Mouse (Mus musculus): ENCODE results near the gene Gm49601.
A peak's percentile ranks its signal among the peaks of the same experiment; 100 is the strongest.

Gene Gm49601

DNA sequence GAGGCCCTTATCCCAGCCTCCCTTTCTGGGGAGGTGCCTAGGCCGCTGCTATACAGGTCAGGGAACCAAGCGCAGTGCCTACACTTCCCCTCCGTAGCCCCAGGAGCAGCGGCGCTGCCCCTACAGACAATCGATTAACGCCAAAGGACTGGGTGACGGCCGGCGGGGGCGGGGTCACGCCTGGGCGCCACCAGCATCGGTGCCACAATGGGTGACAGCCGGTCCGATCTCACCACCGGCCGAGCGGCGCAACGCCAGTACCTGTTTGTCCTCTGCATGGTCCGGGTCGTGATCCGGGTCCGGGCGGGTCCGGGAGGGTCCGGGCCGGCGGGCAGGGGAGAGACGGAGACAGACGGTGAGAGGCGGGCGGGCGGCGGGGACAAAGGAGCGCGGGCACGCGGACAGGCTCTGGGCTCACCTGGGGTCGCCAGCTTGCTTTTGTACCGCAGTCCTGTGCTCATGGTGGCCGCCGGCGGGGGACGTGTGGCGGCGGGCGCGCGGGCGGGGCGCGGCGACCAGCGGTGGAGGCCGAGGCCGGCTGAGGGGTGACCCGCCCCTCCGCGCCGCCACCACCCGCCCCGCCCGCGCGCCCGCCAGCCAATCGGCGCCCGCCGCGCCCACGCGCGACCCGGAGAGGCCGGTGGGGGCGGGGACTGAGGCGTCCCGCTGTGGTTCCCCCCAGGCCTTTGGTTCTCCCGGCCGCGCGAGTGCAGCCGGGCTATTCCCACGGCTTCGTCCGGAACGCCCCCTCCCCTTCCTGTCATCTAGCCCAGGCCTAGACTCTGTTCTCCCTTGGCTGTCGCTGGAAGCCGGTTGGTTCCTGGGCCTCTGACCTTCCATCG is 3.4 kb upstream of the Gm49601 start, which contains the start of gene Sept5:
Sept5 (minus strand) TSS at position 565 of the 842 bp plus-strand sequence.
- peak in 1 of 2 experiments; percentile 67 for DNase-seq (ENCODE audit: low spot score in 2 of 2)

DNA sequence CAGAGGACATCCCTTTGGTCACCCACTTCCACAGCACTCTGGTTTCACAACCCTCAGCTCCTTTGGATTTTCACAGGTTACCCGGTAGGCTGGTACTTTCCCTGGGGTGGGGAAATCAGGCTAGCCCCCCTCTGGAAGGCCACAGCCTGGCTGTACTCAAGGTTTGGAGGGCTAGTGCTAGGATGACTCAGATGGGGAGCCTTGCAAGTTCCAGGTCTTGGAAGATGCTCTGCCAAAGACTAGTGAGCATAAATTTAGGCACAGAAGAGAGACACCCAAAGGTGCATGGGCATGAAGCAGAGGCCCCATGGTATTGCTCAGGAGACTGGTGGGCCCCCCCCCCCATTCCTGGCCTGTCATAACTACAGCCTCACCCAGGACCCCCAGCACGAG is 2.7 kb upstream of the Gm49601 start:
- no peak for DNase-seq (ENCODE audit: low spot score in 2 of 2)

DNA sequence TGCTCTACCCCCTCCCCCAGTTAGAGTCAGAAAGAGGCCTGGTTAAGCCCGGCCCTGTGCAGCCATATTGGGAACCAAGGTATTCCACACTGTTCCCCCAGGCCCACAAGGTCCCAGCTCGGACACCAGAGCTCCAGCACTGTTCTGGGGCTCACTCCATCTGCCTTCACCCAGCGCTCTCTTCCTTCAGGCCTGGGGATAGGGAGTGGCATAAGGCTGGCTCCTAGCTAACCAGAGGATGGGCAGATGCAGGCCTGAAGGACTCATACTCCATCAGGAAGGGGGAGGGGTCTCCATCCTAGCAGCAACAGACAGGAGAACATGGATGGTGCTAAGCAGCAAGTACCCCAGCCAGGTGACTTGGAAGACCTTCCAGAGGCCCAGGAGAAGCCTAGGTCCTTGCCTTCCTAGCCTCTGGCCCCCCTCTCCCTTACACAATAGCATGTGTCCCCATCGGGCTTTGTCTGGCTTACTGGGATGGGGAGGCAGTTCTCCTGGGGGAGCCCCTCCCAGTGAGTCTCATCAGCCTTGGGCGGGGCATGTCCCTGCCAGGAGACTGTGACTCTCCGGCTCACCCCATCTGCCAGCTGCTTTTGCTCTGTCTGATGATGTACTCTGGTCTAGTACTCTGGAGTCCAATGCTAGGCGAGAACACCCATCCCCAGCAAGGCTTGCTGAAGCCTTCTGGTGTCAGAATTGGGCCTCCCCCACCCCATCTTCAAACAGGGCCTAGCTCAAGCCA is 2.1 kb upstream of the Gm49601 start:
- no peak for DNase-seq (ENCODE audit: low spot score in 2 of 2)

DNA sequence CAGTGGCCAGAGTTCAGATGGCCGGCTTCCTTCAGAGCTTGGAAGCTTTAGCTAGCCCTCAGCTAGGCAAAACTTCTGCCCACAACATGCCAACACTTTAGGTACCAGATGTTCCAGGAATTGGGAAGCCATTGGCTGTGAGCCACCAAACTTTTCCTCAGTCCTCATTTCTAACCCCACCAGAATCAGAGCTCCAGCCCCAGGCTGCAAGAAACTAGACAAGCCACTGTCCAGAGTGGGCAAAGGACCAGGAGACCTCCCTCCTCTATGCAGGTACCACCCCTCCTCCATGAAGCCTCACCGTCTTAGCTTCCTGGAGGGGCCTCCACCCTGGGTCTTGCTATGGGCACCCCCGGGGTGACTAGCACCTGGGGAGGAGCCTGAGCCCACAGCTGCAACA is 936 bp upstream of the Gm49601 start:
- no peak for DNase-seq (ENCODE audit: low spot score in 2 of 2)

DNA sequence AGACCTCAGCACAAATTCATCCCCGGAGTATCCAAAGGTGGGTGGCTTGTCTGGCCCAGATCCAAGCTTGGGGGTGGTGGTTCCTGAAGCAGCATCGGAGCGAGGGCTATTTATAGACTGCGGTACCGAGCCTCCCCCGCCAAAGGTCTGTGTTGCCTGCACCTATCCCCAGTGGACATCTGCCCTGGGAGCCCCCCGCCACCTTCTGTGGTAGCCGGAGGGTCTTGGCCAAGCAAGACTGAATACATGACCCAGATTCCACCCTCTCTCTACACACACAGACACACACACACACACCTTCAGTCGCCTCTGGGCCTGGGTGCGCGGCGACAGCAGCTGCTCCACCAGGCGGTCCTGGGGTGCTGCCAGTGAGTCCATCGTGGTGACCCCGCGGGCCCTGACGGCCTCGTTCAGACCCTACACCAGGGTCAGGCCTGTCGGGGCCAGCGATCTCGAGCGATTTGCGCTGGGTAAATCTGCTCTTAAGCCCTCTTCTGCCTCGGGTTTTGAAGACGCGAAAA is 376 bp downstream of the Gm49601 start:
- no peak for DNase-seq (ENCODE audit: low spot score in 2 of 2)

DNA sequence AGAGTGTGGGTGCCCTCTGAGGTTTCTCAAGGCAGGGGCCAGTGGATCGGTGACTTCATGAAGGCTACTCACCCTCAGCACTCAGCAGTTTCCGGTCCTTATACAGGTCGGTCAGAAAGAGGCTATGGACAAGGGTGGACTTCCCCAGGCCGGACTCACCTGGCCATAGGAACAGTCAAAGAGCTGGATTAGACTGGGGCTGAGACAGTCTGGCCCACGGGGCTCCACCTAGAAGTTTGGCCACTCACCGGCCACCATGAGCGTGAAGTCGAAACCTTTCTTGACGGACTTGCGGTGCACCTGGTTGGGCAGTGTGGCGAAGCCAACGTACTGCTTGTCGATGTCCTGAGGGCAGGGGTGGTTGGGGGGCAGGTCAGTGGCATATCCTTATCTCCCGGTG is 1.1 kb downstream of the Gm49601 start:
- no peak for DNase-seq (ENCODE audit: low spot score in 2 of 2)

DNA sequence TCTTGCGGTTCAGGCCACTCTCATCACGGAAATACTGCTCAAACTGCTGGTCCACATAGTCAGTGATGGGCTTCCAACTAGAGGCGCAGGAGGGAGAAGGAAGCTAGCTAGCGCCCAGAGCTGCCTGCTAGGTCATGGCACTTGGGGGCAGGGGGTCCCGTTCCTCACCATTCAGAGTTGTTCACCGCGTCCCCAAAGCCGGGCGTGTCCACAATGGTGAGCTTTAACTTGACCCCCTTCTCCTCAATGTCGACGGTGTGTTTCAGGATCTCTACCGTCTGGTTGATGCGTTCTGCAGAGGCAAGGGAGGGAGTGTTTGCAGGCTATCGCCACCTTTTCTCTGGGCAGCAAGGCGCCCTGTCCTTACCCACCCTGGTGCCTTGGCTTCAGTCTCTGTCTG is 1.6 kb downstream of the Gm49601 start:
- no peak for DNase-seq (ENCODE audit: low spot score in 2 of 2)

DNA sequence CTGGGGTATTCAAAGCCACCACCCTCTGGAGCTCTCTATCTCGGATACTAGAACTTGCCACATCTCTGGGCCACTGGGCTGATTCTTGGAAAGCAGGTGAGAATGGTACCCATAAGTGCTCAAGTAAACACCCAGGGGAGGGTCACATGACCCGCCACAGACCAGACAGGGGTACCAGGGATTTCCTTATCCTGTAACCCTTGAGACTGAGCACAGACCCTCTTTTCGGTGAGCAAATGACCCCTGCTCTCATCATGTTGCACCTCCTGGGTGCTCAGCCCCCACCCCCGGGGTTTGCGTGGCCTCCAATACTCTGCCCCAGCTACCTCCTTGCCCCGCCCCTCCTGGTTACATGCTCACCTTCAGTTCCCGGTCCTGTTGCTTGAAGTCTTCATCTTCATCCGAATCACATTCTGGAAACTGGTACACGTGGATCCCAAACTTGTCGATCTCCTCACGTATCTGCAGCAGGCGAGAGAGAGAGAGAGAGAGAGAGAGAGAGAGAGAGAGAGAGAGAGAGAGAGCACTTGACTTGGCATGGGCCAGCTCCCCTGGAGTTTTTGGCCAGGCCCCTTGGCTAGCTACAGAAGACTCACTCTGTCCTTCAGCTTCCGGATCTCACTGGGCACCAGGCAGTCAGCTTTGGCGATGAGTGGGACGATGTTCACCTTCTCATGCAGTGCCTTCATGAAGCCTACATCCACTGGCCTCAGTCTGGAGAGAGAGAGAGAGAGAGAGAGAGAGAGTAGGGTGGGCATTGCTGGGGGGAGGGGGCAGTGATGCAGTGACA is 2.3 kb downstream of the Gm49601 start:
- DNase-seq (ENCODE audit: low spot score in 2 of 2): no peak

DNA sequence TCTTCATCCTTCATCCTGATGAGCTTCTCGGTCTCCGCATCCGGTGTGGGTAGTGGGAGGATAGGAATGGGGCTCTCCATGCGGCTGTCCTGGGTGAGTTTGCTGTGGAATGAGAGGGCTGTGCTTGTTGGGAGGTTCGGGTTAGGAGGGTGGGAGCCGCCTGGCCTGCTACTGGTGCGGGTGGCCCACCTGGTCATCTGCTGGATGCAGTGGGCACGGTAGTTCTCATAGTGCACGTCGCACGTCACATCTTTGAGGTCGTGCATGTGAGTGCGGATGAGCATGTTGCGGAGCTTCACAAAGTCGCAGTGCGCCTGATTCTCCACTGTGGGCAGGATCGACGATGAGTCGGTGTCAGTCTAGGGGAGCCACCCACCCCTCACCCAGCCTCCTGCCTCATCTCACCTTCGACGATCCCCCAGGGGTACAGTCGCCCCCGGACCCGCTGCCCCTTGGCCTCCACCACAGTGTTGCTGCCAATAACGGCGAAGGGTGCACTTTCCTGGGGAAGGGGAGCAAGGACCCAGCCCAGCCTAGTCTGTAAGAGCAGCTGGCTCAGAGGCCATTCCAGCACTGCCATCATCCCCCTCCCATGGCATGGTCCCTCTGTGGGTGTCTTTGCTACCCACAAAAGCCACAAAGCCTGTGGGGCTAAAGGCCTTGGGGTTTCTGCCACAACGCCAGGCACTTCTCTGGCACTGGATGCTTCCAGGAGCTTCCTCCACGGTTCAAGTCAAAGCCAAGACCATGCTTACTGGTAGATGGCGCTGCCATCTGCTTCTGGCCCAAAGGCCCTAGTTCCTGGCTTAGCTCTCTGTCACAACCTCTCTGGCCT is 3.1 kb downstream of the Gm49601 start:
- no peak for DNase-seq (ENCODE audit: low spot score in 2 of 2)

DNA sequence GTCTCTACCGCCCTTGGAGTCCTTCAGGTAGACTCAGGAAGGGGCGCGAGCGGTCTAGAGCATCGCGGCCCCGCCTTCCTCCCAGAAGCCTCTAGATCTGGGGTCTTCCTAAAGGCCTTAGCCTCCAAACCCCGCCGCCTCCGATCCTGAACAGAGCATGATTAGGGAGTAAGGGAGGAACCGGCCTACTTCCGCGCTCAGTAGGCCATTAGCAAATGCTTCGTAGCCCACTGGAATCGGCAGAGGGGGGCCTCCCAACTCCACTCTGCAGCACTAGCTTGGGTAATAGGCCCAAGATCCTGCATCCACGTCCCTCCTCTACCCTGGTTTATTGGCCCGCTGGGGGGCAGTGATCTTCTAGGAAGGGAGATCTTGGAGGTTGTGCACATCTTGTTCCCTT is 4.2 kb downstream of the Gm49601 start, which contains the start of gene Gp1bb:
Gp1bb (minus strand) TSS at position 385 of the 400 bp plus-strand sequence.
- no peak for DNase-seq (ENCODE audit: low spot score in 2 of 2)

DNA sequence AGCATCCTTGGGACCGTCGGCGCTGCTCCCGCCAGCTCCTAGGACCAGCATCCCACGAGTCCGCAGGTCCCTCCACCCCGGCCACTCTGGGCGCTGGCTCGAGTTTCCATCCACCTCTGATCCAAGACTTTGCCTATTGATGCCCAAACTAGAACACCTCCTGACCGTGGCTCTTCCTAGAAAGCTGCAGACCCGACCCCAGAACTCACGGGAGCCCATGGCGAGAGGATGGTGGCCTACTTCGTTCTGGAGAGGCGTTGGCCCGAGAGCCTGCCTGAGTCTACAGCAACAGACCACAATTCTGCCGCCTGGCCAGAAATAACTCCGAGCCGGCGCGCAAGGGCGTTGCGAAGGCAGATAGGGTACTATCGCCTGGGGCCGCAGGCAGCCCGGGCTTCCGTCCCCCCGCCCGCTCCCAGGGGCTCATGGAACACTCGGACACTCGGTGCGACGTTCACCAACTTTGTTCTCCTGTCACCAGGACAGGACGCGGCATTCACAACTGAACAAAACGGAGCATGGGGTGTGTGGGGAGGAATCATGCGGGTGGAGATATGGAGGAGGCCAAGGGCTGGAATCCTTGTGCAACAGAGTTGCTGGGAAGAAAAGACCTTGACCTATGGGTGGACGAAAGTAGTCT is 4.7 kb downstream of the Gm49601 start:
- DNase-seq (ENCODE audit: low spot score in 2 of 2): no peak

DNA sequence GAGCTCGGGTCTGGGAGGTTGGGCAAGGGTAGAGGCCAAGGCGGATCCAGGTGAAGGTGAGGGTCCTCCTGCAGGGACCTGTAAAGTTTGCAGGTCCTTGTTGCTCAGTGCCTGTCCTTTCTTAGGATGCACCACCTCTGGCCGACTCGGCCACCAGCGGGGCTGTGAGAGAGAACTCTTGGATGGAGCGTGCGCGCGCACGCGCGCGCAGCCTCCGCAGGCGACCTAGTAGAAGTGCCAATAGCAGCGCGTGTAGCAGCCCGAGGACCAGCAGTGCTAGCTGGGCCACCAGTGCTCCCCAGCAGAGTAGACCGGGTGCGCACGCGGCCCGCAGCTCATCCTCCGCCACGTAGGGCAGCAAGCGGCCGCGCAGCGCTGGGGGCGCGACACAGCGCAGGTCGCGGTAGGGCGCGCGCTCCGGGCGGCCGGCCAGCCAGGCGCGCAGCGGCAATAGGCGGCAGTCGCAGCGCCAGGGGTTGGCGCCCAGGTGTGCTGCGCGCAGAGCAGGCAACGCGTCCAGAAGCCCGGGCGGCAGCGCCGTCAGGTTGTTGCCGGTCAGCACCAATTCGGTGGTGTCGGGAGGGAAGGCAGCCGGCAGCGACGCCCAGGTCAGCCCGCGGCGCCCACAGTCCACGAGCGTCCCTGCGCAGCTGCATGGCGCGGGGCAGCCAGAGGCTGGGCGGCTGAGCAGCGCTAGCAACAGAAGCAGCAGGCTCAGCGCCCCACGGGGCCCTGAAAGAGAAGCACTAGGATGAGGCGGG is 5.4 kb downstream of the Gm49601 start:
- no peak for DNase-seq (ENCODE audit: low spot score in 2 of 2)

DNA sequence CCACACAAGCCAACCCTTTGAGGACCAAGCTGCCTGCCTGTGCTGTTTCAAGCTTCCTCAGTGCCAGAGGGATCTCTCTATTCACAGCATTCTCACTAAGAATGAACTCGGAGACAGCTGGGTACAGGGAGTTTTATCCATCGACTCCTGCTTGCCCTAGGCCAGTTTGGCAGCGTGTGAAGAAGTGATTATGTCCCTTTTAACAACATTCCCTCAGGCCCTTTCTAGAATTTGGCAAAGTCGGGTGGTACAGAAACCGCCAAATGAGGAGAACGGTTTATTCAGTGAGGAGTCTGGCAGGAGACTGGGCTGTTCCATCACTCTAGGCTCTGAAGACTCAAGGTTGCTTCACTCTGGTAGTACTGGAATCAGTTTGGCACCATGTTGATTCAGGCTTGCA is 6.0 kb downstream of the Gm49601 start:
- no peak for DNase-seq (ENCODE audit: low spot score in 2 of 2)

DNA sequence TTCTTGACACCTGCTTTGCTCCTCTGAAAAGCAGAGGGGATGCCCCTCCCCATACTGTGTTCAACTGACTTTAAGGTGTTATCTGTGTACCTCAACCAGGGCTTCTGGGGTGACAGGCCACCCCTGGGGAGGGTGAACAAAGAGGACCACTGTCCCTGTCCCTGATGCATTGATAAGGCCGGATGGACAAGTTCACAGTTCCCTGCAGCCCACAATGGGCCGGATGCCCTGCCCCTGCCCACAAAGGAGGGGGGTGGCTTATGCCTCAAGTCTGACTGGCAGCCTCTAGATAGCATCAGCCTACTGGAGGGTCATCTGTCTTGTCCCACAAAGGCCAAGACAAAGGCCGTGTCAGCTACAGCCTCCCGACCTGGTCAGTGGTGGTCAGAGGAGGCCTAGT is 7.1 kb downstream of the Gm49601 start:
- DNase-seq (ENCODE audit: low spot score in 2 of 2): no peak

DNA sequence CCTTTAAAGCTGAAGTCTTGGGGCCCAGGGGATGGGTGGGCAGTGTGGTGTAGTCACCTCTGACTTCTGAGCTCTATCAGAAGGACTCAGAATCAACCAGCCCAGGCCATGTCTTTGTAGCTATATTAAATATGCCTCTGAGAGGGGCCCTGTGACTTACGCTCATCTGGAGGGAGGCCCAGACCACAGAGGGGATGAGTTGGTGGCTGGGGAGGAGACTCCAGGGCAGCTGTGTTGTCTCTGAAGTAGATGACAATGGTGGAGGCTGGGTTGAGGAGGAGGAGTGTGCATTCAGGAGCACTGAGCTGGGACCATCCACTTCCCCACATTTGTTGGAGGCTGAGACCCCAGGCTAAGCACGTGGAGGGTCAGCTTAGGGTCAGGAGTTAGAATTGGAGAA is 7.9 kb downstream of the Gm49601 start:
- DNase-seq (ENCODE audit: low spot score in 2 of 2): no peak

DNA sequence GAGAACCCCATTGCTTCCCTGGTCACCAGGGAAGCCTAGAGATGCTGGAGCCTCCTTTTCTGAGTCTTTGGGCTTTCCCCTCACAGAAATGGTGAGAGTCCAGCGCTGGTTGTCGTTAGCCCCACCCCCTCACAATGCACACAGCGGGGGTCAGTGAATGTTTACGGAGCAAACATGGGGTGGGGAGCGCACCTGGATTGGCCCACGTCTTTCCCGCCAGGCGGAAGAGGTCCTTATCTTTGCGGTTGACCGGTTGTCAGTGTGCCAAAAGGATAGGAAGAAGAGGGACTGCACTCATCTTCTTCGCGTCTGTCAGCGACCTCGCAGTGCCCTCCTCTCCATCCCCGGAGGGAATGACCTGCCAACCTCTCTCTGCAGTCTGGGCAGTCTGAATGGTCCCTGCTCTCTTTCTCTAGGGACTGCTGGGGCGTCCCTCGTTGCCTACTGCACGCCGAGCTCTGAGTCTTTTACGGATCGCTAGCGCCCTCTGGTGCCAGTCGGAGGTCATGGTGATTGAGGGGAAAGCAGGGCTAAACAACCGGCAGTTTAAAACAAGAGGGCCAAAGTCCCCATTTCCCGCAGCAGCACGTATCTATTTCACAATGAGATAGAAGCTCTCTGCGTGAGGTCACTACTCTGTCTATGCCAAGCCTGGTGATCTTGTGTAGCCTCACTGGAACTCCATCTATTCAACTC is 8.7 kb downstream of the Gm49601 start:
- DNase-seq (ENCODE audit: low spot score in 2 of 2): peak; percentile 87 to 89

DNA sequence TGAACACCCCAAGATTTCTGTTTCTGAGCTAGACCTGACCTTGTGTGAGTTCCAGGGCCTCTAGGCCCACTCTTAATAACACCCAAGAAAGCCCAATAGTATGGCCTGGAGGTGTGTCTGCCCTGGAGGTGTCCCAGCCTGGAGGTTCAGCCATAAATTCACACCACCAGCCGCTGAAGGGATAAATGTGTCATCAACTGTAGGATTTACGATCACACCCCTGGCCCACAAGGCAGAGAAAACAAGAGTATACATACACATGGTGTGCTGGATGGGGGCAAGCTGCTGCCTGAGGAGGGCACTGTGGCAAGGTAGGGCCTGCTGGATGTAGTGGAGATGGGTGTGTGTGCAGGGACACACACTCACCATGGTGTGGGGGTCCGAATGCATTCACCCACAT is 12.9 kb downstream of the Gm49601 start:
- DNase-seq (ENCODE audit: low spot score in 2 of 2): no peak

DNA sequence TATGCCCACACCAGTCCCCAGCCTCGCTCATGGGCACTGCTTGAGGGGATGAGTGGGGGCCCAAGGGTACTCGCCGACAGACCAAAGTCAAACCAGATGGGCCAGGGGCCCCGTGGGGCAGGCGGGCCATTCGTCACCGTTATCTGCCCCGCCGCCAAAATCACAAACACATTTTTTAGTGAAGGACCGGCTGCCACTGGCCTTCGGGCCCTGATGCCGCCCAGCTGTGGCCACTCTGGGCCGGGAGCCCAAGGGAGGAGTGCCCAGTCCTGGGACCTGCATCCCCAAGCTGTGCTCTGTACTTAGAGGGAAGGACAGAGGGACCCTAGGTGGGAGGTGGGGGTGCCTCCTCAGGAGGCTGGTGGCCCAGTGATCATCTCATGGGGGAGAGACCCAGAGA is 14.5 kb downstream of the Gm49601 start:
- no peak for DNase-seq (ENCODE audit: low spot score in 2 of 2)

DNA sequence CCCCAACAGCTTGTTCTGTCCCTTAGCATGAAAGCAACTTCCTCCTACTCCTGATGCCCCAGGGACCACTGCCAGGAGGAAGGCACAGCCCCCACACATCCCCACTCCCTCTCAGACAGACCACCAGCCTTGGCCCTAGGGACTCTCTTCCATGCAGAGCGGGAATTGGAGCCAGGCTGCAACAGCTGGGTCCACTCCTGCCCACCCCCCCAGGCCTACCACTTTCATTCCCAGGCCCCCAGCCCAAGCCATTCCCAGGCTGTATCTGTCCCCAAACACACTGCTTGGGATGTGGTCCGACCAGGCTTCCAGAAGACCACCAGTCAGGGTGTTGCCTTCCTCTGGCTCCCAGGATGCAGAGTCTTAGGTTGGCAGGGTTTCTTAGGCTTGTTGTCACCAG is 17.1 kb downstream of the Gm49601 start:
- DNase-seq (ENCODE audit: low spot score in 2 of 2): no peak

Measured in urinary bladder, postnatal 36 days (tissue).